9 mouse cellular contexts compared by ENCODE assay signal in genomic region chr4:48048456-48049315, GRCm38 (mm10). TPM values are rescaled to one million over a fixed set of nuclear protein-coding genes. Genes with fewer than 3 reads are reported as not detected.
DNase-seq lines count a peak whose midpoint lies in the region; ATAC-seq and TF ChIP-seq lines count a peak whose summit lies in the region.
"Had no signal": no experiment of that assay in that cellular context is flagged by ENCODE, and none has a peak within 500 bp of the region (broad histone marks: within the 10 kb centered on the region; RNA-seq: fewer than 3 reads in every experiment).

No protein-coding gene starts in this region.

- peaks cover 78% of the 10 kb centered on the region for H3K27me3 ChIP-seq in heart, embryonic 11.5 days (ENCODE audit: control insufficient read depth, insufficient read depth, low read length)
- peaks cover 6% of the 10 kb centered on the region for H3K27me3 ChIP-seq in heart, adult 2 months (ENCODE audit: control insufficient read depth, insufficient read depth, low read length)
- H3K27me3 ChIP-seq in forebrain, embryonic 10.5 days (ENCODE audit: poor library complexity, severe bottlenecking), result peaks cover 85% of the 10 kb centered on the region
- peaks cover 96% of the 10 kb centered on the region for H3K27me3 ChIP-seq in liver, embryonic 13.5 days

- TF ChIP-seq EP300 in heart, adult 2 months (IDR thresholded peaks at IDR 0.05; ENCODE audit: insufficient read depth, low read depth, low read length), result no peak

- ATAC-seq in heart, embryonic 11.5 days (replicated peaks; ENCODE audit: insufficient number of reproducible peaks, low FRiP score, low TSS enrichment), result no peak
- no peak for ATAC-seq in liver, embryonic 13.5 days (ENCODE audit: low read depth)

- WGBS in heart, embryonic 11.5 days (ENCODE audit: insufficient replicate concordance), result 3% methylated on average over 35 of the region's 35 CpGs
- WGBS in heart, adult 2 months, result 60% methylated on average over 35 of the region's 35 CpGs
- under 1% methylated on average over 35 of the region's 35 CpGs for WGBS in forebrain, embryonic 10.5 days
- 2% methylated on average over 35 of the region's 35 CpGs for WGBS in liver, embryonic 13.5 days (ENCODE audit: insufficient replicate concordance)

- no peaks in the 10 kb centered on the region for H3K36me3 ChIP-seq in heart, embryonic 11.5 days (ENCODE audit: control insufficient read depth, insufficient read depth, low read length)
- no peaks in the 10 kb centered on the region for H3K36me3 ChIP-seq in heart, adult 2 months (ENCODE audit: control insufficient read depth, insufficient read depth, low read length)
- H3K36me3 ChIP-seq in forebrain, embryonic 10.5 days (replicated peaks), result no peaks in the 10 kb centered on the region
- no peaks in the 10 kb centered on the region for H3K36me3 ChIP-seq in liver, embryonic 13.5 days
- H3K36me3 ChIP-seq: G1E had no signal

- H3K9me3 ChIP-seq in heart, embryonic 11.5 days (replicated peaks; ENCODE audit: control insufficient read depth, low read length), result no peaks in the 10 kb centered on the region
- H3K9me3 ChIP-seq in forebrain, embryonic 10.5 days, result no peaks in the 10 kb centered on the region
- no peaks in the 10 kb centered on the region for H3K9me3 ChIP-seq in liver, embryonic 13.5 days (replicated peaks)
- H3K9me3 ChIP-seq: G1E had no signal

- TF ChIP-seq CTCF in heart, adult 2 months (IDR thresholded peaks at IDR 0.05), result no peak

- no peak for DNase-seq in heart, adult 2 months
- DNase-seq in ZHBTc4 (ENCODE audit: low read depth, low spot score), result peak; percentile 26
- peak; percentile 38 for DNase-seq in forebrain, embryonic 10.5 days (ENCODE audit: extremely low spot score, low spot score)
- no peak for DNase-seq in liver, embryonic 13.5 days
- DNase-seq in layer of hippocampus, adult 9-11 months, result no peak
- no peak for DNase-seq in T-cell, adult 2 months (ENCODE audit: low spot score)
- DNase-seq in layer of hippocampus, postnatal 14 days (ENCODE audit: low spot score in 2 of 2), result no peak

- H3K4me1 ChIP-seq in heart, embryonic 11.5 days (ENCODE audit: control insufficient read depth, insufficient read depth, low read length), result peaks cover 22% of the 10 kb centered on the region
- H3K4me1 ChIP-seq in heart, adult 2 months (ENCODE audit: control insufficient read depth, insufficient read depth, low read length), result no peaks in the 10 kb centered on the region
- H3K4me1 ChIP-seq in forebrain, embryonic 10.5 days, result peaks cover 68% of the 10 kb centered on the region
- peaks cover 51% of the 10 kb centered on the region for H3K4me1 ChIP-seq in liver, embryonic 13.5 days (replicated peaks)

- H3K79me2 ChIP-seq in heart, adult 2 months (replicated peaks; ENCODE audit: control insufficient read depth, insufficient read depth, low read length), result no peaks in the 10 kb centered on the region

- H3K27ac ChIP-seq in heart, embryonic 11.5 days (ENCODE audit: low read depth, low read length), result no peak overlapping the region
- H3K27ac ChIP-seq in heart, adult 2 months, result no peak overlapping the region
- H3K27ac ChIP-seq in forebrain, embryonic 10.5 days, result no peak overlapping the region
- H3K27ac ChIP-seq in liver, embryonic 13.5 days, result no peak overlapping the region

- H3K9ac ChIP-seq in heart, embryonic 11.5 days (ENCODE audit: low read depth, low read length), result no peak overlapping the region; the same call in 1 of the 2 replicates
- H3K9ac ChIP-seq in heart, adult 2 months (ENCODE audit: low read depth, low read length), result no peak overlapping the region
- H3K9ac ChIP-seq in liver, embryonic 13.5 days, result no peak overlapping the region

- intact Hi-C loops in heart, adult 2 months (cut with DNase I), result no loop called here

- H3K4me3 ChIP-seq in heart, embryonic 11.5 days (ENCODE audit: low read depth, low read length), result peak overlapping the region; percentile 70
- H3K4me3 ChIP-seq in heart, adult 2 months, result no peak overlapping the region
- peak overlapping the region; percentile 78 for H3K4me3 ChIP-seq in forebrain, embryonic 10.5 days
- H3K4me3 ChIP-seq in liver, embryonic 13.5 days (replicated peaks), result peak overlapping the region; percentile 65; the same call in 1 of the 2 replicates

- peak overlapping the region; percentile 100 for H3K4me2 ChIP-seq in heart, embryonic 11.5 days
- H3K4me2 ChIP-seq in liver, embryonic 13.5 days, result peak overlapping the region; percentile 96

- no peak for TF ChIP-seq POLR2A in heart, adult 2 months (IDR thresholded peaks at IDR 0.05; ENCODE audit: insufficient read depth, low read depth, low read length)

RNA-seq across cellular contexts. Expression of gene Nr4a3, which starts 3.7 kb away (rescaled TPM):
- 0.17 TPM in 1 of 2 replicates, not detected in the other for polyA plus RNA-seq in heart, embryonic 11.5 days (2014; fragmentation: Nextera tagmentation; extraction: Ambion mirVana)
- total RNA-seq in heart, adult 2 months (2021), result 1 to 10 TPM; 5.3 to 6.7 TPM
- 0.73 and 1.7 TPM in 2 replicates for polyA plus RNA-seq in heart, adult 2 months (2012; rRNA removed)
- 0.26 and 0.30 TPM in 2 replicates for polyA plus RNA-seq in forebrain, embryonic 10.5 days (2016; fragmentation: Nextera tagmentation; extraction: Ambion mirVana)
- polyA plus RNA-seq in liver, embryonic 13.5 days (2015; fragmentation: Nextera tagmentation; extraction: Ambion mirVana), result not detected in 2 replicates
- 10 to 100 TPM; 90.2 to 95.4 TPM for total RNA-seq in layer of hippocampus, postnatal 14 days (2021)

Comparison
In these comparisons a context has a peak if more than half of its experiments do, and no peak if none do; other contexts are left out.
1. DNase-seq: peak in ZHBTc4 (single experiment) and forebrain, embryonic 10.5 days (single experiment); none in heart, adult 2 months (0 of 2), liver, embryonic 13.5 days (single experiment), layer of hippocampus, adult 9-11 months (single experiment), T-cell, adult 2 months (single experiment) and layer of hippocampus, postnatal 14 days (0 of 2).